Mouse (Mus musculus): ENCODE data around the gene Nme4.

DNA sequence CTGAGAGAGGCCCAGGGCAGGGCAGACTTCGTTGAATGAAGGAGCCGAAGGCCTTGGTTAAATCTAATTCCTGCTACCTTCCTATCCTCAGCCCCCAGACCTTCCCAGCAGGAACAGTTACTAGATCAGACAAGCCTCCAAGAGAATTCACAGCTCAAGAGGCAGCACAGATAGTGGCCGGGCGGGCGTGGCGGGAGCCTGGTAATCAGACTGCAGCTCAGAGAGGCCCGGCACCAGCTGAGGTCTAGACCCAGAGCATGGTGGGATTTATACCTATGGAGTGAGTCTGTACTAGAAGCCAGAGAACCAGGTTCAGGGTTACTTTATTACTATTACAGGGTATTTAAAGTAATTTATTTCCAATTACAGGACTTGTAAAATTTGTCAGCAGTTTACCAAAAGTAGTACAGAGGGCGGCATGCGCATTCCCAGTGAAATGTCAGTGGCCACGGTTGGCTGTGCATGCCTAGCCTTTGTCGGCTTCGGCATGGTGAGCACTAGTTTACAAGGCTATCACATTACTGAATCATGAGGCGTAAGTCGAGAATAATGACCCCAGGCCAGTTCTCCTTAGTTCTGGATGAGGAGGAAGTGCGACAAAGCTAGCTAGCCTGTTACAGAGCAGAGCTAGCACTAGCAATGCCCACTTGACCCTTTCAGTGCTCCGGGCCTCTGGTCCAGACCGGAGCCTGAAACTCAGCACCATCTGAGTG is 41.1 kb downstream of the Nme4 start:
- TF ChIP-seq POLR2A (IDR thresholded peaks at IDR 0.05; ENCODE audit: borderline replicate concordance, extremely low read depth, insufficient read depth, insufficient read length, poor library complexity, severe bottlenecking) (no peak), CTCF (IDR thresholded peaks at IDR 0.05; ENCODE audit: borderline replicate concordance, extremely low read depth, insufficient read depth, insufficient read length) (no peak)
